Mouse (Mus musculus) liver, embryonic 14.5 days (tissue): ENCODE data around the gene Ttpal. TPM values are rescaled to one million over a fixed set of nuclear protein-coding genes. Genes with fewer than 3 reads are reported as not detected.
A peak's percentile ranks its signal among the peaks of the same experiment; 100 is the strongest.

Experiments
- ATAC-seq: fragments of 200-750 bp; cut with Nextera tagmentation; 2 replicates; pipeline ENCODE4 v1.8.0; 2017; ENCODE audit warnings: moderate number of reproducible peaks, mild to moderate bottlenecking, moderate library complexity; ENCODE audit not compliant: insufficient read depth
- DNase-seq, 3 experiments: peaks; one replicate each; pipeline ENCODE4 v3.0.0-alpha.2; 2012 to 2013; ENCODE audit warnings: low read depth in 3 of 3, low spot score in 3 of 3
- H3K27ac ChIP-seq: fragments of 300-500 bp; sonication (generic); 2 replicates; pipeline ENCODE4 v1.5.1; 2014; ENCODE audit warnings: moderate library complexity, mild to moderate bottlenecking, control low read depth, inconsistent platforms
- H3K27me3 ChIP-seq: fragments of 300-500 bp; sonication (generic); 2 replicates; pipeline ENCODE4 v1.6.1; 2014; ENCODE audit warnings: mild to moderate bottlenecking, low read length, moderate library complexity; ENCODE audit not compliant: control insufficient read depth, insufficient read depth
- H3K36me3 ChIP-seq: fragments of 300-500 bp; sonication (generic); replicated peaks from 2 replicates; pipeline ENCODE4 v1.6.1; 2014; ENCODE audit warnings: low read depth; ENCODE audit not compliant: control insufficient read depth, insufficient read depth
- H3K4me1 ChIP-seq, 2 experiments: fragments of 200-500 bp in 1 of 2; fragments of 300-500 bp in 1 of 2; sonication (generic) in 1 of 2; replicated peaks; 2 replicates each; pipeline ENCODE4 v1.6.1; 2012 to 2014; ENCODE audit warnings: antibody characterized with exemption in 1 of 2, inconsistent platforms in 1 of 2, low read length in 1 of 2; ENCODE audit not compliant: control insufficient read depth in 2 of 2, insufficient read depth in 2 of 2
- H3K4me2 ChIP-seq: fragments of 300-500 bp; sonication (generic); 2 replicates; pipeline ENCODE4 v1.6.1; 2014; ENCODE audit warnings: low read depth, mild to moderate bottlenecking, control low read depth, moderate library complexity
- H3K4me3 ChIP-seq, 2 experiments: fragments of 200-500 bp in 1 of 2; fragments of 300-500 bp in 1 of 2; sonication (generic) in 1 of 2; 2 replicates each; pipeline ENCODE4 v1.5.1; 2012 to 2014; ENCODE audit warnings: low read depth in 2 of 2, low read length in 2 of 2, mild to moderate bottlenecking in 2 of 2, control low read depth in 1 of 2, inconsistent platforms in 1 of 2, moderate library complexity in 1 of 2; ENCODE audit not compliant: insufficient read depth in 1 of 2
- H3K9ac ChIP-seq: fragments of 300-500 bp; sonication (generic); replicated peaks from 2 replicates; pipeline ENCODE4 v1.6.1; 2014; ENCODE audit warnings: mild to moderate bottlenecking, control low read depth, moderate library complexity
- H3K9me3 ChIP-seq: fragments of 300-500 bp; sonication (generic); 2 replicates; pipeline ENCODE4 v1.6.1; 2016; ENCODE audit warnings: low read length, mixed read lengths; ENCODE audit not compliant: control insufficient read depth
- CTCF ChIP-seq: IDR thresholded peaks from 2 replicates; pipeline ENCODE4 v1.5.1; 2016; ENCODE audit warnings: antibody characterized with exemption, low read depth, control low read depth
- EP300 ChIP-seq: IDR thresholded peaks from 2 replicates; pipeline ENCODE4 v1.6.1; 2016; ENCODE audit warnings: antibody characterized with exemption, low read depth
- WGBS: fragments of 180-500 bp; shearing (Covaris S2); extraction: QIAGEN DNeasy Blood & Tissue Kit; methylation state at CpG from one replicate; pipeline ENCODE4 v1.1.7; 2014; ENCODE audit not compliant: insufficient replicate concordance; 5-methylcytosine and 5-hydroxymethylcytosine counted together
- polyA plus RNA-seq, 2 experiments: library from polyadenylated mRNA; depleted of rRNA in 1 of 2; stranded (reverse) in 1 of 2; unstranded in 1 of 2; fragments of >200 nt; fragmentation: Nextera tagmentation in 1 of 2; extraction: Ambion mirVana in 1 of 2; gene quantifications; 2 replicates each; pipeline versions ENCODE4 v1.2.1 to v1.2.3; 2012 to 2014

Ttpal gene
- polyA plus RNA-seq, 2 experiments, result 5.3 to 10.0 TPM

GRCm38 (mm10) chr2:163590996-163591395 is 11.1 kb upstream of the Ttpal start:
- Histone ChIP-seq H3K4me2 (no peak overlapping the region), H3K27ac (no peak overlapping the region), H3K4me3 (no peak overlapping the region), H3K9ac (no peak overlapping the region), H3K4me1 (peaks cover 0 to 29% of the 10 kb centered on the region in 2 experiments; a peak in 2 of 4 replicates), H3K9me3 (no peaks in the 10 kb centered on the region), H3K36me3 (no peaks in the 10 kb centered on the region), H3K27me3 (no peaks in the 10 kb centered on the region)
- TF ChIP-seq EP300, result no peak
- TF ChIP-seq CTCF, result no peak
- WGBS, result 66% methylated on average over 5 of the region's 5 CpGs
- no peak for DNase-seq
- no peak for ATAC-seq

- no peaks in the 10 kb centered on the region for H3K27me3 ChIP-seq
- no peak overlapping the region for H3K27ac ChIP-seq
- no peak overlapping the region for H3K9ac ChIP-seq
- peak in 1 of 3 experiments; percentile 40 for DNase-seq
- peaks cover 0 to 38% of the 10 kb centered on the region in 2 experiments; a peak in 3 of 4 replicates for H3K4me1 ChIP-seq
- ATAC-seq, result no peak
- H3K4me2 ChIP-seq, result no peak overlapping the region
- whole genome bisulfite sequencing, result 32% methylated on average over 1 of the region's 1 CpGs
- H3K9me3 ChIP-seq, result no peaks in the 10 kb centered on the region
- H3K36me3 ChIP-seq, result no peaks in the 10 kb centered on the region
- TF ChIP-seq CTCF, result peak; percentile 46
- TF ChIP-seq EP300, result no peak
- H3K4me3 ChIP-seq, result no peak overlapping the region
Measured at GRCm38 (mm10) chr2:163592084-163592483, 10.0 kb upstream of the Ttpal start.

- no peaks in the 10 kb centered on the region for H3K9me3 ChIP-seq
- no peak for TF ChIP-seq EP300
- no peak for TF ChIP-seq CTCF
- ATAC-seq, result no peak
- H3K4me2 ChIP-seq, result no peak overlapping the region
- H3K4me3 ChIP-seq, result no peak overlapping the region
- H3K27me3 ChIP-seq, result no peaks in the 10 kb centered on the region
- DNase-seq, result no peak
- H3K36me3 ChIP-seq, result no peaks in the 10 kb centered on the region
- peaks cover 0 to 34% of the 10 kb centered on the region in 2 experiments; a peak in 3 of 4 replicates for H3K4me1 ChIP-seq
- WGBS, result 65% methylated on average over 10 of the region's 10 CpGs
- H3K27ac ChIP-seq, result no peak overlapping the region
- H3K9ac ChIP-seq, result no peak overlapping the region
Measured at GRCm38 (mm10) chr2:163593636-163594282, 8.4 kb upstream of the Ttpal start.

- H3K27ac ChIP-seq, result no peak overlapping the region
- WGBS, result 20% methylated on average over 2 of the region's 2 CpGs
- no peak overlapping the region for H3K9ac ChIP-seq
- H3K9me3 ChIP-seq, result no peaks in the 10 kb centered on the region
- DNase-seq, result no peak
- no peak for ATAC-seq
- H3K4me1 ChIP-seq, result peaks cover 0 to 32% of the 10 kb centered on the region in 2 experiments; a peak in 3 of 4 replicates
- TF ChIP-seq EP300 (no peak), CTCF (no peak)
- H3K4me2 ChIP-seq, result no peak overlapping the region
- no peak overlapping the region for H3K4me3 ChIP-seq
- no peaks in the 10 kb centered on the region for H3K27me3 ChIP-seq
- no peaks in the 10 kb centered on the region for H3K36me3 ChIP-seq
Measured at GRCm38 (mm10) chr2:163595119-163595518, 7.0 kb upstream of the Ttpal start.

- Histone ChIP-seq H3K27me3 (no peaks in the 10 kb centered on the region), H3K9ac (no peak overlapping the region), H3K36me3 (no peaks in the 10 kb centered on the region), H3K4me1 (peaks cover 0 to 27% of the 10 kb centered on the region in 2 experiments; a peak in 3 of 4 replicates), H3K9me3 (no peaks in the 10 kb centered on the region), H3K4me3 (no peak overlapping the region), H3K4me2 (no peak overlapping the region), H3K27ac (no peak overlapping the region)
- ATAC-seq, result no peak
- no peak for DNase-seq
- 51% methylated on average over 13 of the region's 13 CpGs for WGBS
- TF ChIP-seq CTCF, result no peak
- no peak for TF ChIP-seq EP300
Measured at GRCm38 (mm10) chr2:163596057-163596872, 5.8 kb upstream of the Ttpal start.
